8 mouse cellular contexts compared by ENCODE assay signal in the genomic region with DNA sequence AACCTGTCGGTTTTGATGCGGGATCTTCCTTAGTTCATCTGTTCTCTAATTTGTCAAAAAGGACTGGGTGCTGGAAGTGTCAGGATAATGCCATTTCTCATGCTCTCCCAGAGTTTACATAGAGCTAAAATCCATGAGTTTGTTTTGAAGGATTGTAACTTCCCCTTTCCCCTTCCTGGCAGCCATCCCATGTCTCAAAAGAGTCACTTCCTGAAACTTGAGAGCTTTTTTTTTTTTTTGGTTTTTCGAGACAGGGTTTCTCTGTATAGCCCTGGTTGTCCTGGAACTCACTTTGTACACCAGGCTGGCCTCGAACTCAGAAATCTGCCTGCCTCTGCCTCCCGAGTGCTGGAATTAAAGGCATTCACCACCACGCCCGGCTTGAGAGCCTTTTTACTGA. TPM values are rescaled to one million over a fixed set of nuclear protein-coding genes. Genes with fewer than 3 reads are reported as not detected.
DNase-seq lines count a peak whose midpoint lies in the region; ATAC-seq and TF ChIP-seq lines count a peak whose summit lies in the region.
"Not testable (repeated sequence)": the region's sequence is repeated elsewhere in the genome, so short reads cannot be mapped to it uniquely, and the experiment has no call there.

No protein-coding gene starts in this region.

- DNase-seq in 416B (ENCODE audit: low read depth), result peak; percentile 85
- peak; percentile 44 to 66 for DNase-seq in heart, adult 18-20 months
- not testable (repeated sequence) for DNase-seq in heart, postnatal 0 days (ENCODE audit: low spot score); spleen, adult 2 months (ENCODE audit: low read depth in 1 of 2, low spot score in 2 of 2)
- DNase-seq in lung, adult 18-20 months, result peak; percentile 26 to 48

- 18% methylated on average over 7 of the region's 7 CpGs for WGBS in bone marrow, adult 2 months
- 53% methylated on average over 7 of the region's 7 CpGs for WGBS in heart, postnatal 0 days
- WGBS in kidney, embryonic 15.5 days, result 77% methylated on average over 7 of the region's 7 CpGs
- WGBS in macrophage (ENCODE audit: missing documents), result 17% methylated on average over 7 of the region's 7 CpGs
- 37% methylated on average over 7 of the region's 7 CpGs for WGBS in spleen, adult 2 months

- not testable (repeated sequence) for ATAC-seq in heart, postnatal 0 days (ENCODE audit: insufficient read depth, low read depth); kidney, embryonic 15.5 days (replicated peaks; ENCODE audit: low FRiP score)

- H3K79me2 ChIP-seq in macrophage (ENCODE audit: inconsistent target), result not testable (repeated sequence)

- not testable (repeated sequence) for H3K36me3 ChIP-seq in heart, postnatal 0 days (replicated peaks; ENCODE audit: control insufficient read depth, insufficient read depth, low read length); kidney, embryonic 15.5 days; macrophage (ENCODE audit: inconsistent target); spleen, adult 2 months (ENCODE audit: control insufficient read depth, insufficient read depth, low read length)

- H3K27me3 ChIP-seq in heart, postnatal 0 days (ENCODE audit: control insufficient read depth, insufficient read depth, low read length); kidney, embryonic 15.5 days; spleen, adult 2 months (ENCODE audit: control insufficient read depth, insufficient read depth, low read length): not testable (repeated sequence)

- not testable (repeated sequence) for H3K4me2 ChIP-seq in heart, postnatal 0 days (ENCODE audit: low read depth, low read length); kidney, embryonic 15.5 days

- H3K9me3 ChIP-seq in heart, postnatal 0 days (replicated peaks; ENCODE audit: control insufficient read depth, low read length); kidney, embryonic 15.5 days (replicated peaks): not testable (repeated sequence)

- TF ChIP-seq POLR2A in bone marrow, adult 2 months (IDR thresholded peaks at IDR 0.05; ENCODE audit: borderline replicate concordance, control insufficient read depth, low read depth, low read length); spleen, adult 2 months (IDR thresholded peaks at IDR 0.05; ENCODE audit: low read depth, low read length): not testable (repeated sequence)

- TF ChIP-seq EP300 in heart, postnatal 0 days (IDR thresholded peaks at IDR 0.05; ENCODE audit: low read depth), result not testable (repeated sequence)

- H3K4me3 ChIP-seq in bone marrow, adult 2 months (replicated peaks; ENCODE audit: control insufficient read depth, low read depth, low read length); heart, postnatal 0 days (ENCODE audit: low read depth, low read length); kidney, embryonic 15.5 days (replicated peaks); macrophage (ENCODE audit: inconsistent target); spleen, adult 2 months (ENCODE audit: extremely low read depth, insufficient read depth, insufficient read length): not testable (repeated sequence)

- H3K9ac ChIP-seq in heart, postnatal 0 days (replicated peaks; ENCODE audit: low read depth, low read length); kidney, embryonic 15.5 days: not testable (repeated sequence)

- H3K4me1 ChIP-seq in bone marrow, adult 2 months (ENCODE audit: control insufficient read depth, insufficient read depth, low read length); heart, postnatal 0 days (ENCODE audit: control insufficient read depth, insufficient read depth); kidney, embryonic 15.5 days; spleen, adult 2 months (ENCODE audit: control insufficient read depth, insufficient read depth, insufficient read length): not testable (repeated sequence)

- peak overlapping the region; percentile 81; the same call in 1 of the 2 replicates for H3K27ac ChIP-seq in bone marrow, adult 2 months (ENCODE audit: control insufficient read depth, insufficient read depth, low read depth, low read length, poor library complexity)
- H3K27ac ChIP-seq in heart, postnatal 0 days (ENCODE audit: low read depth), result peak overlapping the region; percentile 70
- H3K27ac ChIP-seq in kidney, embryonic 15.5 days, result peak overlapping the region; percentile 57
- H3K27ac ChIP-seq in macrophage, result peak overlapping the region; percentile 87
- 0 out of 2 replicates have a peak overlapping the region, but pooled peaks have one; percentile 21 for H3K27ac ChIP-seq in spleen, adult 2 months (ENCODE audit: insufficient read depth, low read length)

- TF ChIP-seq CTCF in bone marrow, adult 2 months (IDR thresholded peaks at IDR 0.05; ENCODE audit: control insufficient read depth, insufficient read depth, low read length); heart, postnatal 0 days (IDR thresholded peaks at IDR 0.05; ENCODE audit: low read depth); spleen, adult 2 months (IDR thresholded peaks at IDR 0.05; ENCODE audit: extremely low read depth, insufficient read depth, insufficient read length, insufficient replicate concordance): not testable (repeated sequence)

RNA-seq across cellular contexts. Expression of a gene that starts 9.9 kb away (rescaled TPM):
- polyA plus RNA-seq in bone marrow, adult 2 months (2011; ENCODE audit: insufficient read depth, insufficient read length, low replicate concordance, missing spikeins), result 7.0 and 14.9 TPM in 2 replicates
- 10 to 100 TPM; 28.3 to 31.8 TPM for total RNA-seq in heart, adult 18-20 months (2021)
- 19.2 and 27.0 TPM in 2 replicates for total RNA-seq in heart, postnatal 0 days (2014; rRNA removed; ENCODE audit: low replicate concordance)
- polyA plus RNA-seq in heart, postnatal 0 days (2015; fragmentation: Nextera tagmentation; extraction: Ambion mirVana), result 5.1 and 5.4 TPM in 2 replicates
- polyA plus RNA-seq in kidney, embryonic 15.5 days (2015; fragmentation: Nextera tagmentation; extraction: Ambion mirVana), result 11.0 and 13.6 TPM in 2 replicates
- total RNA-seq in macrophage (2018; cell fraction: chromatin; rRNA removed), result 100 to 1,000 TPM in 22 of 26 experiments, 10 to 100 TPM in 4; 49.6 to 586 (median 135) TPM
- 100 to 1,000 TPM in 6 of 26 experiments, 10 to 100 TPM in 20; 20.7 to 221 (median 85.7) TPM for total RNA-seq in macrophage (2018; cell fraction: cytosol; rRNA removed)
- total RNA-seq in macrophage (2018; cell fraction: nucleus; rRNA removed), result 100 to 1,000 TPM in 23 of 26 experiments, 10 to 100 TPM in 3; 76.3 to 456 (median 155) TPM
- polyA plus RNA-seq in macrophage (2018), result 36.8 to 60.6 TPM (median 36.9 TPM) in 3 replicates
- 7.6 and 8.8 TPM in 2 replicates for polyA plus RNA-seq in spleen, adult 2 months (2012; rRNA removed)

Comparison
In these comparisons a context has a peak if more than half of its experiments do, and no peak if none do; other contexts are left out.
1. H3K27ac ChIP-seq: peak in every context shown above with its lines; median percentile 87 in macrophage; 81 in bone marrow, adult 2 months; 70 in heart, postnatal 0 days; 57 in kidney, embryonic 15.5 days; 21 in spleen, adult 2 months.